Mouse (Mus musculus): ENCODE measurements around the gene Calm1. TPM values are rescaled to one million over a fixed set of nuclear protein-coding genes. Genes with fewer than 3 reads are reported as not detected.

Gene Calm1
- polyA plus RNA-seq, 1 experiment from 2014 or later, result 1,764 TPM

Other genes with a start within 250 kb of the Calm1 start
- gene Kcnk13, start 234.9 kb upstream of the Calm1 start, polyA plus RNA-seq (2015; fragmentation: Nextera tagmentation; extraction: Ambion mirVana), result 0.41 and 0.54 TPM in 2 replicates
- gene Psmc1, start 89.3 kb upstream of the Calm1 start, polyA plus RNA-seq (2015; fragmentation: Nextera tagmentation; extraction: Ambion mirVana), result 206 and 240 TPM in 2 replicates
- gene Nrde2, start 39.8 kb upstream of the Calm1 start, polyA plus RNA-seq (2015; fragmentation: Nextera tagmentation; extraction: Ambion mirVana), result 10.3 and 12.2 TPM in 2 replicates